Mouse (Mus musculus) liver, adult 2 months (tissue): ENCODE measurements around the gene Slc39a1.

Source experiments
- CTCF ChIP-seq: fragments of 200-500 bp; IDR thresholded peaks from 2 replicates; pipeline ENCODE4 v1.5.1; 2011; ENCODE audit warnings: low read depth, low read length, control low read depth
- POLR2A ChIP-seq: fragments of 200-500 bp; IDR thresholded peaks from 2 replicates; pipeline ENCODE4 v1.6.1; 2011; ENCODE audit warnings: low read length, control low read depth; ENCODE audit not compliant: insufficient read depth; ENCODE audit errors: extremely low read depth

- TF ChIP-seq CTCF (no peak), POLR2A (peak; percentile 76)
These were observed at the start of gene Slc39a1 for GRCm38 (mm10) chr3:90247960-90248745.
